Comparison of ENCODE assay signal across 9 mouse cellular contexts in the genomic region with DNA sequence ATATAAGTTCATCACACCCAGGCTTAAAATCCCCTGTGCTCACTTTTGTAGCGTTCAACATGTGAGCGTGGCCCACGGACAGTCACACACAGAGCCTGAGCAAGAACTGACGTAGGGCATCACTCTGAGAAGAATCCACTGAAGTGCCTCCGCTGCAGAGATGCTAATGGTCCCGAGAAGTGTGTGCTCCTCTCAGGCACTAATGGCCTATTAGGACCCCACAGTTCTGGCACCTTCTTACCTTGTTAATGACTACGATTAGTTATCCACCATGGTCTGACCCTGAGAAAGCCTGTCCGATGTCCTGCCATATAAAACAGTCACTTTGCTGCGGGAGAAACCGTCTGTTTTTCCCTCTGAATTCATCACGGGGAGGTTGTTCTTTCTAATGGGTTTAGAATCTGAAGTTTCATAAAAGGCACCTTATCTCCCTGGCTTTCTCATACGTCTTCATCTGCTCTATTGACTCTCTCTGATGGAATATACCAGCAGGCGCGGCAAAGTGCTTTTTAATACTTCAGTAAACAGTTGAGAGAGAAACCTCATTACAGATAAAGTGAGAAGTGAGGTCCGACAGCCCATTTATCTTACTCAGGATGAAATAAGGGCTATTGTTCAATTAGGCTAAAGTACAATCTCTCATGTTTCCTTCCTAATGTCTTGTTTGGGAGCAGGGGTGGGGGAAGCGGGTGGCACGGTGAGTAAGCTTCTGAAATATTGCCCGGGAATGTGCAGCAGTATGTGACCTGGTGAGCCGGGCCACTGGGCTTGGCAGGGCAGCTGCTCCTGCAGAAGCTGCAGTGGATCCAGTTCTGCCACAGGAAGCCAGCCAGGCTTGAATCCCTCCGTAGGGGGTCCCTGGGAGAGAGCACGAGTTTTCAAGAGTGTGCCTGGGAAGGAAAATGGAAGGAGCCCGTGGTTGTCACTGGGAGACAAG. TPM values are rescaled to one million over a fixed set of nuclear protein-coding genes. Genes with fewer than 3 reads are reported as not detected.
A peak's percentile ranks its signal among the peaks of the same experiment; 100 is the strongest.
DNase-seq lines count a peak whose midpoint lies in the region; ATAC-seq and TF ChIP-seq lines count a peak whose summit lies in the region.
"Had no signal": no experiment of that assay in that cellular context is flagged by ENCODE, and none has a peak within 500 bp of the region (broad histone marks: within the 10 kb centered on the region; RNA-seq: fewer than 3 reads in every experiment).

No protein-coding gene starts in this region.

- H3K27me3 ChIP-seq in liver, embryonic 11.5 days (replicated peaks; ENCODE audit: control insufficient read depth, insufficient read depth, low read length) = no peaks in the 10 kb centered on the region
- no peaks in the 10 kb centered on the region for H3K27me3 ChIP-seq in liver, embryonic 12.5 days (replicated peaks)
- H3K27me3 ChIP-seq in intestine, postnatal 0 days (replicated peaks; ENCODE audit: control insufficient read depth, insufficient read depth, low read length) = no peaks in the 10 kb centered on the region
- H3K27me3 ChIP-seq: CH12.LX had no signal

- H3K4me3 ChIP-seq in liver, embryonic 11.5 days (ENCODE audit: low read depth, low read length) = no peak overlapping the region
- no peak overlapping the region for H3K4me3 ChIP-seq in liver, embryonic 12.5 days
- no peak overlapping the region for H3K4me3 ChIP-seq in intestine, postnatal 0 days (ENCODE audit: low read depth, low read length)

- H3K4me2 ChIP-seq in liver, embryonic 11.5 days = 0 out of 2 replicates have a peak overlapping the region, but pooled peaks have one; percentile 5
- no peak overlapping the region for H3K4me2 ChIP-seq in liver, embryonic 12.5 days
- peak overlapping the region; percentile 13; the same call in 1 of the 2 replicates for H3K4me2 ChIP-seq in intestine, postnatal 0 days (replicated peaks; ENCODE audit: low read depth)

- no peak overlapping the region for H3K27ac ChIP-seq in liver, embryonic 11.5 days (ENCODE audit: low read depth, low read length)
- no peak overlapping the region; the same call in 1 of the 2 replicates for H3K27ac ChIP-seq in liver, embryonic 12.5 days
- H3K27ac ChIP-seq in intestine, postnatal 0 days (ENCODE audit: low read depth, low read length) = peak overlapping the region; percentile 74

- H3K9ac ChIP-seq in liver, embryonic 11.5 days (ENCODE audit: low read depth, low read length) = no peak overlapping the region
- no peak overlapping the region for H3K9ac ChIP-seq in liver, embryonic 12.5 days
- no peak overlapping the region for H3K9ac ChIP-seq in intestine, postnatal 0 days (ENCODE audit: low read depth, low read length)

- ATAC-seq in liver, embryonic 11.5 days (replicated peaks; ENCODE audit: low FRiP score) = no peak
- ATAC-seq in liver, embryonic 12.5 days = no peak
- ATAC-seq in intestine, postnatal 0 days = no peak
- ATAC-seq in megakaryocyte progenitor cell, adult 5-6 weeks (replicated peaks; ENCODE audit: poor library complexity) = no peak

- peaks cover 36% of the 10 kb centered on the region for H3K4me1 ChIP-seq in liver, embryonic 11.5 days (replicated peaks; ENCODE audit: control insufficient read depth, insufficient read depth, low read length)
- peaks cover 84% of the 10 kb centered on the region for H3K4me1 ChIP-seq in liver, embryonic 12.5 days
- peaks cover 8% of the 10 kb centered on the region; the same call in 1 of the 2 replicates for H3K4me1 ChIP-seq in intestine, postnatal 0 days (replicated peaks; ENCODE audit: control insufficient read depth, insufficient read depth, low read length)

- no peak for TF ChIP-seq CTCF in intestine, postnatal 0 days (IDR thresholded peaks at IDR 0.05; ENCODE audit: low read depth)

- no peak for DNase-seq in liver, embryonic 11.5 days (ENCODE audit: low spot score)
- peak; percentile 94 for DNase-seq in heart, adult 11 months
- peak; percentile 47 for DNase-seq in lung, postnatal 25 days (ENCODE audit: low spot score)
- DNase-seq in urinary bladder, postnatal 4 days (ENCODE audit: low spot score in 2 of 2) = peak; percentile 41 to 62
- DNase-seq in right cerebral cortex, postnatal 36 days (ENCODE audit: low spot score in 2 of 2) = no peak

- H3K36me3 ChIP-seq in liver, embryonic 11.5 days (ENCODE audit: control insufficient read depth, insufficient read depth, low read length) = no peaks in the 10 kb centered on the region
- H3K36me3 ChIP-seq in liver, embryonic 12.5 days = no peaks in the 10 kb centered on the region
- no peaks in the 10 kb centered on the region for H3K36me3 ChIP-seq in intestine, postnatal 0 days (ENCODE audit: control insufficient read depth, insufficient read depth)

- 61% methylated on average over 22 of the region's 22 CpGs for WGBS in liver, embryonic 11.5 days
- 60% methylated on average over 22 of the region's 22 CpGs for WGBS in liver, embryonic 12.5 days (ENCODE audit: insufficient replicate concordance)
- 32% methylated on average over 22 of the region's 22 CpGs for WGBS in intestine, postnatal 0 days

- no peaks in the 10 kb centered on the region for H3K9me3 ChIP-seq in liver, embryonic 11.5 days (ENCODE audit: control insufficient read depth, low read length)
- no peaks in the 10 kb centered on the region for H3K9me3 ChIP-seq in liver, embryonic 12.5 days (replicated peaks)
- no peaks in the 10 kb centered on the region for H3K9me3 ChIP-seq in intestine, postnatal 0 days (ENCODE audit: control insufficient read depth)

RNA-seq across cellular contexts. Expression of a gene that starts 55.5 kb away (rescaled TPM):
- polyA plus RNA-seq in liver, embryonic 11.5 days (2014; fragmentation: Nextera tagmentation; extraction: Ambion mirVana) = 97.7 and 100 TPM in 2 replicates
- polyA plus RNA-seq in liver, embryonic 12.5 days (2016; fragmentation: Nextera tagmentation; extraction: Ambion mirVana) = 88.6 and 88.7 TPM in 2 replicates
- 158 and 161 TPM in 2 replicates for polyA plus RNA-seq in intestine, postnatal 0 days (2015; fragmentation: Nextera tagmentation; extraction: Ambion mirVana)
- total RNA-seq in megakaryocyte progenitor cell, adult 5-6 weeks (2015) = 54.3 and 70.0 TPM in 2 replicates
- total RNA-seq in megakaryocyte progenitor cell, adult 5-6 weeks (2017) = 25.5 and 30.3 TPM in 2 replicates

Comparison
In these comparisons a context has a peak if more than half of its experiments do, and no peak if none do; other contexts are left out.
1. DNase-seq: peak in heart, adult 11 months (single experiment), lung, postnatal 25 days (single experiment) and urinary bladder, postnatal 4 days (2 of 2); none in liver, embryonic 11.5 days (single experiment) and right cerebral cortex, postnatal 36 days (0 of 2).